Mouse (Mus musculus) ovary, postnatal 36 days (tissue): ENCODE measurements around the gene Sstr2.

Experiments used
- DNase-seq: peaks from one replicate; pipeline ENCODE4 v3.0.0; 2022; ENCODE audit warnings: low spot score, mixed read lengths

Sstr2 gene

DNA sequence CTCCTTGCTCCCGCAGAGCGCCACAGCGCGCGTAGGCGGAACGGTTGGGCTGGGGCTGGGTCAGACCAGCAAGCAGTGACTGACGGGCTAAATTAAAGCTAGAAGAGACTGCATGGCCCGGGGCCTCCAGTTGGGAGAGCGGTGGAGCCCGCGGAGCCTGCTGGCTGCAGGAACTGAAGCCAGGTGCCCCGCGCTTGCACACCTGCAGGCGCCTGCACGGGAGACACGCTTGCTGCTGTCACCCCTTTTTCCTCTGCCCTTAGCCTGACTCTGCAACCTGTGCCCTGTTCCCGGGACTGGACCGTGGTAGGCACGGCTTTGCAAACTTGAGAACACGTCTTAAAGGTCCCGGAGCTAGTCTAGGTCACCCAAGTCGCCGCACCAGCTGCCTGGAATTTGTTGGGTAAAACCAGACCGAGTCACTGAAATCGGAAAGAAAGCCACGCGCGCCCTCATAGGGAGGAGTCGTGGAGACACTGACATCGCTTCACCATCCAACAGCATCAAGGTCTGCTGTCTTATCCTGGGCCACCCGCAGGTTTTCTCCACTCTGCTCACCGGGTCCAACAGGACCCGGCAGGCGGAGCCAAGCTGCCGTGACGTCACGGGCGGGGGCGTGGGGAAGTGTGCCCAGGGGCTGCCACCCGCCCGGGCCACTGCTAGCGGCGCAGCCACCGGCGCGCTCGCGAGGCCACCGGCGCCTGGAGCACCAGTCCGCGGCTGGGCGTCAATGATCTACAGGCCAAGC lies at the start of gene Sstr2:
TSS of gene Sstr2 (plus strand) at position 671 of the 748 bp plus-strand sequence.
- peak; percentile 74 for DNase-seq

DNA sequence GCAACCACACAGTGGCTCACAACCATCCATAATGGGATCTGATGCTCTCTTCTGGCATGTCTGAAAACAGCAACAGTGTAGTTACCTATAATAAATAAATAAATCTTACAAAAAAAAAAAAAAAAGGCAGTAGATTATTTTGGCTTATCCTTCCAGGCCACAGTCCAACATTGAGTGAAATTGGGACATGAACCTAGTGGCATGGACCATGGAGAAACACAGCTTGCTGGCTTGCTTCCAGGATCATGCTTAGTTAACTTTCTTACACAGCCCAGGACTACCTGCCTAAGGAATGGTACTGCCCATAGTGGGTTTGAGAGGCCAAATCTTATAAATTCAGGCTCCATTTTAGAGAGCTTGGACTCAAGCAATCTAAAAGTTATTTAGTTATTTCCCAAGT lies 47.5 kb upstream of the Sstr2 start:
- DNase-seq: no peak

DNA sequence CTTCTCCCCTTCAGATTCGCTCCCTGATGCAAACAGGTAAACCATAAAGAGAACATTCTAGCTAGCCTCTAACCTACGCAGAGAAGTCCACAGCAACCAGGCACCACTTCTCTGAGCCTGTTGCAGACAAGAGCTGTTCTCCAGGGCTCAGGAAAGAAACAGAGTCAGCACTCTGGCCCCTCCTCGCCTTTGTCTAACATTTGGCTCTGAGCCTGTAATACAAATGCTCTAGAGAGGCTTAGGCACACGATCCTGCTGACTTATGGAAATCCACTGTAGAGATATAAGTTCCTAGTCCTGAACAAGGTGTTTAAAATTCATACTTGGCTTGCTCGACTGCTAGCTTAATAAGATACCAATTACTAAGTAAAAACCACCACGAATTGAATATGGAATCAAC lies 46.5 kb upstream of the Sstr2 start:
- DNase-seq: no peak

DNA sequence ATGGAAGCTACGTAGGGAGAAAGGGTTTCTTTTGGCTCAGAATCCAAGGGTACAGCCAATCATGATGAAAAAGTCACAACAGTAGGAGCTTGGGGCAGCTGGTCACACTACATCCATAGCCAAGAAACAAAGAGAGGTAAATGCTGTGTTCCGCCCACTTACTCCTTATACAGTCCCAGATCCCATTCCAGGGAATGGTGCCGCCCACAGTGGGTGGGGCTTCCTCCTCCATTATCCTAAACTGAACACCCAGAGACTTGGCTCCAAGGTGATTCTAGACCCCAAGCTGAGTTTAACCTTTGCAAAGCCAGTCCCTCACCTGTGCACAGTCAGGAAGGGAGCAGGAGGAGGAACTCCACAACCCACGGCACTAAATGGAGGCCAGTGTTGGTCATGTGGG lies 41.9 kb upstream of the Sstr2 start:
- no peak for DNase-seq

DNA sequence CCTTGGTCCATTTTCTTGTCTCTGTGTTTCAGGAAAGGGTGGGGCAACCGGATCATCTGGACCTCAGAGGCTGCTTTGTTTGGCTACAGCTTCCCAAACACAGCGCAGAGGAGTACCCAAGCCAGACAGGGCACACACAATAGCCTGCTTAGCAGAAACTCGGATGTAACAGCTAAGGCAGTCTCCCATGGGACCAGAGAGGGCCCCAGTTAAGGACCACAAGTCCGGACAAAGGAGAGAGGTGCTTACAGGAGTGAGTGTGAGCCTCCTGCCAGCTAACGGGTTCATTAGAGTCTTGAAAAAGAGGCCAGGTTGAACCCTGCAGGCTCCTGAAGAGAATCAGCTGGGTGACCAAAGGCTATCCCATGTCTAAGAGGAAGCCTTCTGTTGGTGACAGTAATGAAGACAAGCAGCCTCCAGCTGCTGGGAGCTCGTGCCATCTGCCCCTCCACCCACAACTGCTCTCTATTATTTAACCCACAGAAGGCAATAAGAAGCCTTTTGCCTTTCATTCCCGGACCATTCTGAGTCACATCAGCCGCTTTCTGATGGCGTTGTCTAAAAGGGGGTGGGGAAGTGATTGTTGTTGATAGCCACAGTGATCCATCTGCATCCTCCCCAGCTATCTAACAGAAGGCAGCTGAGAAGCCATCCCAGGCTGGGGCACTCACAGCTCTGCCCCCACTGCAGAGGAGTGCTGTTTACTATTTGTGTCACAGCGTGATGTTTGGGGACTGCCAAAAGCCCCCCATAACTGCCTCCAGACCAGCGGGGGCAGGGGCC lies 35.1 kb upstream of the Sstr2 start:
- DNase-seq: no peak

DNA sequence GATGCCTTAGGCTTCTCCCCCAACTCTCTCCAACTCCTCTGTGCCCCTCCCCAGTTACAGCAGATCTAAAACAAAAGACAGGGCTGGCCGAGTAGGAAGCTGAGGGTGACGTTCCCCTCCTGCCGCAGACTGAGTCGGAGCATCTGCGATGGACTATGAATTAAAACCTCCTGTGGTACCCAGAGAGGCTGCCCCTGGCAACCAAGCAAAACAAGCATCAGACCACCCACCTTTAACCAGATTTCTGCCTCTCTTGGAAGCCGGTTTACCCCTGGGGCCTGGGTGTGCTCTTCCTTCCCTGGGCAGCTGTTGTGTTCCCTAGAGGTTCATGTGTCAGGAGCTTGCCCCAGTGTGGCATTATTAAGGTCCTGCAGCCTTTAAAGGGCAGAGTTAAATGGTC lies 32.7 kb upstream of the Sstr2 start:
- DNase-seq: no peak

DNA sequence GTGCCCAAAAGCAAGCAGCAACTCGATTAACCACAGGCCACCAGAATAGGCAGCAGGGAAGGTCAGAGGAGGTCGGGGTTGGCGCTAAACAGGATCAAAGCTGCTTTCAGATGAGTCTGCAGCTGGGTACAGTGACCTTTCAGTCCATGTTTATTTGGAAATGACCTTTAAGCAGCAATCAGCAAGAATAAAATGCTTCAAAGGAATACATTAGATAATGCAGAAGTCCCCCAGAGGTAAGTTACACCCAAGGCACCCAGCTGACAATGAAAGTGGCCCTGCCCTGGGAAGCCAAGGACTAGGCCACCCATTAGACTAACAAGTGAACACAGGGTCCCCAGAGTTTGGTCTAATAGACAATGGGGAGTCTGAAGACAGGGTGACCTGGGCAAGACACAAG lies 30.2 kb upstream of the Sstr2 start:
- DNase-seq: no peak

DNA sequence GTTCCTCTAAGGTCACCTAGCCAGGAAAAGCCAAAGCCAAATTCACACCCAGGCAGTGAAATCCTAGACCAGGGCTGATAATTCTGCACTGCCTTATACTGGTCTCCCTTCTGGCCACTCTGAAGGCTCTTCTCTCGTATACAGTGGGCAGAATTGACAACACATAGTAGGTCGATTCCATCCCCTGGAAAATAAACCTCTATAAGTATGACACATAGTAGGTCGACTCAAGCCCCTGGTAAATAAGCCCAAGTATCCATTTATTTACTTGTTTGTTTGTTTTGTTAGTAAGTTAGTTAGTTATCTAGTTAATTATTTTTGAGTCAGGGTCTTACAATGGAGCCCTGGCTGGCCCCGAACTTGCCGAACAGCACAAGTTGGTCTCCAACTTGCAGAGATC lies 24.0 kb upstream of the Sstr2 start:
- DNase-seq: no peak

DNA sequence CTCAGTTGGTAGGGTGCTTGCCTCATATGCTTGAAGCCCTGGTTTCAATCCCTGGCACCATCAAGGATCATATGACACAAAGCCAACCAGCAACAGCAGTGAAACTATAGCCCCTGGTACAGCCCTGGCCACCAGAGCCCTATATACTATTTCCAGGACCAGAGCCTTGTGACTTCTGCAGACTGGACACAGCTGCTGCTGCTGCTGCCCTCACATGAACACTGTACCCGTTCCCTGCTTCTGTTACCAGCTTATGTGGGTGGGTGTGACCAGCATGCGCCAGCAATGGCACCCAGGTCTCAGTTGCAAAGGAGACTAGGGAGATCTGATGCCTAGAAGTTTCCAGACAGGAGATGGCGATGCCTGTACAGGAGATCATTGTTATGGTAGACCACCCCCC lies 21.5 kb upstream of the Sstr2 start:
- DNase-seq: no peak

DNA sequence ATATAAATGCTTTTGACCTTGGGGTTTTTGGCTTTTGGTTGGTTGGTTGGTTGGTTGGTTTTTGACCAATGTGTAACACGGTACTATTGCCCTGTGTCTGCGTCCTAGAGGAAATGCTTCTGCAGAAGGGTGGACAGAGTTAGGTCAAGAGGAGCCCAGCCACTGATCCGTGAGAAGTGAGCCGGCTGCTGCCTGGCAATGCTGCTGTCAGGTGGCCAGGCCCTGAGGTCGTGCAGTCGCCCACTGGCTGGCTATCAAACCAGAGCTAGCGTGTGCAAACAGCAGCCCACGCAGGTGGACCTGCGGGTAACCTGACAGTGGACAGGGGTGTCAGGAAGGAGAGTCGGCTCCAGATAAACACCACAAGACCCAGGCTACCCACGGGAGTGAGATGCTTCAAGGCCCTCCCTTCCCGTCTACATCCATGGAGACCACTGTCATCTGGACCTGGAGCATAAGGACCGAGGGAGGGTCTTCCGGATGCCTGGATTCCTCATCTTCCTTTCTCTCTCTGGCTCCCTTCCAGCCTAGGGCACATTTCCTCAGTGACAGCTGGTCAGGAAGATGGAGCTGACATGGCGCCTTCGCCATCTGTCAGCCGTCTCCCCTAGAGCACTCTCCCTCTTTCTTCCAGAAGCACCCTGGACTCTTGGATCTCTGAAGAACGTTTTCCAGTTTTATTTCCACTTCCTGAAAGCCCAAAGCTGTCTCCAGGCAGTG lies 18.5 kb upstream of the Sstr2 start:
- no peak for DNase-seq

DNA sequence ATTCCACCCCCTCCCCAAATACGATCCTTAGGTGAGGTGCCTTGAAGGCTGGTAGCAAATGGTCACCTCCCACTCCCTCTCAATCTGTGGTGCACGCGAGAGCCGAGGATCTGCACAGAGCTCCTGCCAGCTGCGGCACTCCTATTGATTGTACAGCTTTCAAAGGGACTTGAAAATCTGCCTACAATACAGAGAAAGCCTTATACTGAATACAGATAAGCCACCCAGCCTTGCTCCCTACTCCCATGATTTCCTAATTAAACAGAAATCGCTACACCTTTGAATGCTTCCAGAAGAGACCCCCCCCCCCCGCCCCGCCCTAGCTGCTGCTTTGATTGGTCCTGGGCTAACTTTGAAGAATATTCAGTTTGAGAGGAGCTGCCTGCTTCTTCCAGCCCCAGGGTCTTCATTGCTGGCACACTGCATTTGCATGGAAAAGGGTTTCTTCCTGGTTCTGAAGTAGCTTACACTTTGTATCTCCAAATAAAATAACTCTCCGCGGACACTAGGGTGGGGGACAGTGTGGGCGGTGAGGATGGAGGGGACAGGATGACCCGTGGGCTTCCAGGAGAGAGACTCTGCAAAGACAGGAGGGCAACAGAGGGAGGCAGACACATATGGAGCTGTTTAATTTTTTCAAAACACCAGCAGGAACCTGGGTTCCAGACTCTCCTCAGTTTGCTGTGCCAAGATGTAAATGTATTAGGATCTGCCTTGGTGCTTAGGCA lies 17.4 kb upstream of the Sstr2 start:
- no peak for DNase-seq

DNA sequence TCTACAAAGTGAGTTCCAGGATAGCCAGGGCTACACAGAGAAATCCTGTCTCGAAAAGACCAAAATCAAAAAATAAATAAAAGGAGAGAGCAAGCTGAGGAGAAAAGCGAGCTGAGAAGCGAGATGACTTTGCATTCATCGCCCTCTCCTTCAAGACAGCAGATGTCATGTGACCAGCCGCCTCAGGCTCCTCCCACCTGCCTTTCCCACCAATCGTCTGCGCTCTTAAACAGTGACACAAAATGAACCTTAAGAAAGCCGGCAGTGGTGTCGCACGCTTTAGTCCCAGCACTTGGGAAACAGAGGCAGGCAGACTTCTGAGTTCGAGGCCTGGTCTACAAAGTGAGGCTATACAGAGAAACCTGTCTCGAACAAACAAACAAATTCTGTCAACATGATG lies 11.6 kb upstream of the Sstr2 start:
- DNase-seq: no peak

DNA sequence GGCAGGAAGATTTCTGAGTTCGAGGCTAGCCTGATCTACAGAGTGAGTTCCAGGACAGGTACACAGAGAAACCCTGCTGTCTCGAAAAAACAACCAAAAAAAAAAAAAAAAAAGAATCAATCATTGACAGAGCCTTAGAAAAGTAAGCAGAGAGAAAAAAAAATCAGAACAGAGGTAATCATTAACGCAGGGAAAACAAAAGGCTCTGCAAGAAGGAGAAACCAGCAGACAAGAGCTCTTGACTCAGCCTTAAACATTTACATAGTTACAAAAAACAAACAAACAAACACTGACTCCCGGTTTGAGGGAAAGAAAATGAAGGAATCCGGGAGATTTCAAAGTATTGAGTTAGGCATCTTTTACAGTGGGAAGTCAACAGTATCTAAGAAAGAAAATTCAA lies 9.6 kb upstream of the Sstr2 start:
- DNase-seq: no peak

DNA sequence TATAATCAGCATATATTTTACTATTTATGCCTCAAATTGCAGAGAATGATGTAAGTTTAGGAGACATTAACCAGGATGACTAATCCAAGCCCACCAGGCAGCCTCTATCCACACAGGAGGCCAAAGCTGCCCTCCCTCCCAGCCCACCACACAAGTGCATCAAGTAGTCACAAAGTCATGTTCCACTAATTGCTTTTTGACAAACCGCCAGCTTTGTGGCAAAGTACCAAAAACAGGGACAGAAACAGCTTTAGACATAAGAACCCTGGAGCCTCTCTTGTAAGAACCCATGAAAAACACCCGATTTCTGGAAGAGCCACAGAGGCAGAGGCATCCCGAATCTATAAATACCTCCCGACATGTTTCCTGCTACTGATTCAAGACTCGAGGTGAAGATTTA lies 8.9 kb upstream of the Sstr2 start:
- DNase-seq: no peak

DNA sequence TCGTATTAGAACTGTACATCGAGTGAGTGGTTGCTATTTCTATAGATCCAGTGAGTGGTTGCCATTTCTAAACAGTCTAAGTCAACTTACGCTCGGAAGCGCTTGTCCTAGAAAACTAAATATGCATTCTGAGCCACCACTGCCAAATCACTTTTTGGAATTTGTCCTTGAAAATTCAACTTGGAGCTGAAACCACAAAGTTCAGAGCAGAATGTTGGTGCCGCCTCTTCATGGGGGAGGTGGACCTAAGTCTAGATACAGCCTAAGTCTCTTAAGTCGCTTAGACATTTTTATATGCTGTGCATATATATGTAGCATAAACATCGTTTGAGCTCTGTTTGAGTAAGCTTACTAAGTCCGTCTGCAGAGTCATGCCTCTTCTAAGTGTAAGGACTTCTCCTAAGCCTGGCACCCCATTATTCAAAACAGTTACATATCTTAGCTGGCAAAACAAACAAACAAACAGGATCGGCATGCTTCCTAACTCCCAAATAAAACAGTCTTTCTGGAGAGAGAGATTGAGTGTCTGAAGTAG lies 8.0 kb upstream of the Sstr2 start:
- DNase-seq: no peak

DNA sequence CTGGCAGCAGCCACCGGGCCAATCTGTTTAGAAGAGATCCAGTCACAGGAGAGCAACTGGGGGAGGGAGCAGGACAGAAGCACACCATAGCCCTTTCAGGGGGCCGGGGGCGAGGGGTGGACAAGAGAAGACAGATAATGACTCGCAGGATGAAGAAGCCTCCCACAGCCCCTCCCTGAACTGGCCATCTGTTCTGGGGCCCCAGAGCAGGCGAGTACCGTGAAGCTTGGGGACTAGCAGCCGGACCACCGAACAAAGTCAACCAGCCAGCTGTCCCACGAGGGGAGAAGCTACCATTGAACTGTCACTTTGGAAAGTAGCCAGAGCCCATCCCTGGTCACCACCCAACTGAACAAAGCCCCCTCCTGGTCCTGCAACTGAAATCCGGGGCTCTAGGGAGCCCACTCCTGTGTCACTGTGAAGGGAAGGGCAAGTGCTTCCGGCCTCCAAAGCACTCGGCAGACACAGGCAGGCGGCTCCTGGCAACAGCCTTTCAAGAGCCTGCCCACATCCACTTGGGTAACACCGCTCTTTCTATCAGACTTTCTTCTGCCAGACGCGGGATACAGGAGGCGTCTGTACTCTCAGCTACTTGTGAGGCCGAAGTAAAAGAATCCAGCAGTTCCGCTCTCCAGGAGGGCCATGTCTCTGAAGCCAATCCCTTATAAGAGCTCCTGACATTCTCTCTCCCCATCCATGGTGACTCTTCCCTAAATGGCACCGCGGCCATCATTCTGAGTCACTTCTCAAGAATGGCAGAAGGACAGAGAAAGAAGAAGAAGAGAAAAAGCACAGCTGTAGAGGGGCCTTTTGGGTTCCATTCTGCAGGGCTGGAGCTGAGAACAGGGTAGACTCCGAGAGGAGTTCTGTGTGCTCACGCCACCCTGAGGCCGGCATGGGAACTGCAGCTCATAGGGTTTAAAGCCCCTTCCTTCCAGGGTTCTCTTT lies 7.2 kb upstream of the Sstr2 start:
- DNase-seq: peak; percentile 62

DNA sequence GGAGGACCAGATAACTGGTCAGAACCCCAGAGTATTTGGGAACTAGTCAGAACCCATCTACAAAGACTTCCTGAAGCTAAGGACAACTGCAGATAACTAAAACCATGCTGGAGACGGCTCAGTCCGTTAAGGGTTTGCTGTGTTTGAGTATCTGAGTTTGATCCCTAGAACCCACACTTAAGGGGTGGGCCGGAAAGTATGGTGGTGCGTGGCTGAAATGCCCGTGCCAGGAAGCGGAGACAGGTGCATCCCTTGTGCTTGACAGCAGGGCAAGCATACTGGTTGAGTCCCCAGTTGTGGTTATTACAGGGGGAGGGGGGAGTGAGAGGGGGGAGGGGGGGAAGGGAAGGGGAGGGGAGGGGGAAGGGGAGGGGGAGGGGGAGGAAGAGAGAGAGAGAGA lies 4.7 kb upstream of the Sstr2 start:
- no peak for DNase-seq

DNA sequence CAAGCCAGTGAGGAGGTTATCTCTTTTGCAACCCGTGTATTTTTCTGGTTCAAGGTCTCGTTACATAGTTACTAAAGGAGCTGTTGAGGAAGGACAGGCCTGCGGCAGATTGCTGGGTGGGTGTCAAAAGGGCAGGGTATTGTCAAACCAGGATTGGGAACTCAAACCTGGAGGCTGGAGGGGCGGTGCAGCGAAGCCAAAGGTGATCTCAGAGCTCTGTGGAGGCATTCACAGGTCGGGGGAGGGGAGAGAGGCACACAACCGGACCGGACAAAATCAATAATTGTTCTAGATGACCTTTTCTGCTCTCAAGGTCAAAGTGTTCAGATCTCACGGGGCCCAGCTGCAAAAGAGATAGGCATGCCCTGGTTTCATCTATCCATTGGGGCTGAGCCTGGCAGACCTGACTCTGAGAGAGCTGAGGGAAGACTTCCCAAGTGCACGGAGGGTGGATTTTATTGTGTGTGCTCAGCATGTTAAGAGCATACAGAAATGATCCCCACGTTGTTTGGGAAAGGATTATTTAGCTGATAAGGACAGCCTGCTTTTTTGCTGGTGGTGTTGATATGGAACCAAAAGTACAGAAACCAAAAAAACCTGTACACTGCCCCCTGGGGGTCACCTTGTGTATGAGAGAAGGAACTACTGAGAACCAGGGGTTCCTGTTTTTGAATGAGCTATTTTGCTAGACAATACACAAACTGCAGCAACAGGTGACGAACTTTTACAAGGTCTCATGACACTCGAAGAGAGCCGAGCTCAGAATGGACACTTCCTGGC lies 1.8 kb upstream of the Sstr2 start:
- peak; percentile 36 for DNase-seq

DNA sequence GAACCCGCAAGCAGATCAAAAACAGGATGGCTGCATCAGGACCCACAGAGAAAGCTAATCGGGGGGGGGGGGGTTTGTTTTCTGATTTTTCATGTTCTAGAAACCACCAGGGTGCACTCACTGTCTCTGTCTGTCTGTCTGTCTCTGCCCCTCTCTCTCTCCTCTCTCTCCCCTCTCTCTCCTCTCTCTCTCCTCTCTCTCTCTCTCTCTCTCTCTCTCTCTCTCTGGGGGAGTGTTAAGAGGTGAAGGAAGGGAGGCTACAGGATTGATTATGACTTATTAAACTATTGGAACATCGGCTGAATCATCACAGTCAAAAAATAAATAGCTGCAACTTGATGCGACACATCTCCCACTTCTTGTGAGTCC lies 855 bp upstream of the Sstr2 start:
- no peak for DNase-seq

DNA sequence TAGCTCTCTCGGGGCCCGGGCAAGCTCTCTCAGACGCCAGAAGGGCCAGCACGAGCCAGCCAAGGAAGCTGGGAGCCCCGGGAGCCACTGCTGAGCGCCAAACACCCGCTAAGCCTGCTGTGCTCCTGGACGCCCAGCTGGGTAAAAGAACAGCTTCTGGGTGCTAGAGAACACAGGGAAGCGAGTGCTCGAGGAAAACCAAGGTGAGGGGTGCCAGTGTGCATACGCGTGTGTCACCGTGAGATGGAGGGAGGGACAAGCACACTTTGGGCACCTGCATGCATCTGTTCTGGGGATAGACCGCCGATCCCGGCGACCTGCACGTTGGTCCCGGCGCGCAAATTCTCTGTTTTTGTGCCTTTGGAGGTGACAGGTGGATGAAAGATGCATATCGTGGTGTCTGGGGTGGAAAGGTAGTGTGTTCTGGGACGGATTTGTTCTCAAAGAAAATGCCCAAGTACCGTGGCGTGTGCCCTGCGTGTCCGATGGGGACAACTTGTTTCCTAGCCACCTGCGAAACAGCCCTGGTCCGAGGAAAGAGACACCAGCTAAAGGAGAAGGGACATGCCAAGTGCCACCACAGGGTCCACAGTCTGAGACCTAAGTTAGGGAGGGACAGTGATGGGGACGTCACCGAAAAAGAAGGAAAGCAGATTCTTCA lies 408 bp downstream of the Sstr2 start:
- no peak for DNase-seq
